Mouse (Mus musculus): Measurements from ENCODE around the gene Cc2d2b.

DNA sequence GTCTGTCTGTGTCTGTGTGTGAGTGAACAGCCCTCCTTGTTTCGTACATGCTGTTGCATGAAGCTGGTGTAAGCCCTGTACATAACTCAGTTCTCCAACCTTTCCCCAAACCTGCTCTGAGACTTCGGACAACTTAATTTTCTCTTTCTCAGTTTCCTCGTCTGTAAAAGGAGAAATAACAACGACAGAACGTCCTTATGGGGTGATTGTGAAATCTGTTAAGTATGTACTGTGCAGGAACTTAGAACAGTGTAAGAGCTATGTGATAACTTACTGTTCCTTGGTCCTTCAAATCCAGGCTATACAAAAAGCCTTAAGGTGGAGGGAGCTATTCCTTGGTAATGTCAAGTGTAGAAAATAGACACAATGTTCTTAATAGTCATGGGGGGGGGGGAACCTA, 83.8 kb downstream of the Cc2d2b start:
- TF ChIP-seq EP300 (optimal IDR thresholded peaks at IDR 0.05) (no peak), CTCF (IDR thresholded peaks at IDR 0.05; ENCODE audit: low read depth) (no peak)
